Mouse (Mus musculus) forebrain, embryonic 10.5 days (tissue): Measurements from ENCODE around the gene Mrps12. TPM values are rescaled to one million over a fixed set of nuclear protein-coding genes. Genes with fewer than 3 reads are reported as not detected.

ENCODE experiments used
- DNase-seq: peaks from one replicate; pipeline ENCODE4 v3.0.0-alpha.2; 2017; ENCODE audit warnings: low spot score; ENCODE audit errors: extremely low spot score
- H3K27ac ChIP-seq: fragments of 300-500 bp; sonication (generic); 2 replicates; pipeline ENCODE4 v1.5.1; 2016; ENCODE audit warnings: mild to moderate bottlenecking
- H3K27me3 ChIP-seq: fragments of 300-500 bp; sonication (generic); 2 replicates; pipeline ENCODE4 v1.6.1; 2016; ENCODE audit warnings: mild to moderate bottlenecking; ENCODE audit not compliant: poor library complexity, severe bottlenecking
- H3K36me3 ChIP-seq: fragments of 300-500 bp; sonication (generic); replicated peaks from 2 replicates; pipeline ENCODE4 v1.6.1; 2016; ENCODE audit warnings: mild to moderate bottlenecking, moderate library complexity
- H3K4me1 ChIP-seq: fragments of 300-500 bp; sonication (generic); 2 replicates; pipeline ENCODE4 v1.6.1; 2016
- H3K4me3 ChIP-seq: fragments of 300-500 bp; sonication (generic); 2 replicates; pipeline ENCODE4 v1.5.1; 2016; ENCODE audit warnings: mild to moderate bottlenecking, moderate library complexity
- H3K9me3 ChIP-seq: fragments of 300-500 bp; sonication (generic); 2 replicates; pipeline ENCODE4 v1.6.1; 2016; ENCODE audit warnings: mild to moderate bottlenecking, moderate library complexity
- WGBS: fragments of 180-500 bp; shearing (Covaris S2); methylation state at CpG from one replicate; pipeline ENCODE4 v1.1.7; 2016; 5-methylcytosine and 5-hydroxymethylcytosine counted together
- polyA plus RNA-seq: library from polyadenylated mRNA; unstranded; fragments of >200 nt; fragmentation: Nextera tagmentation; extraction: Ambion mirVana; gene quantifications from 2 replicates; pipeline ENCODE4 v1.2.1, GENCODE M21; 2016

The Mrps12 gene
- polyA plus RNA-seq, 1 experiment from 2014 or later, result 156 TPM

- DNase-seq, result no peak
- Histone ChIP-seq H3K4me3 (peak overlapping the region; percentile 80), H3K27me3 (no peaks in the 10 kb centered on the region), H3K9me3 (no peaks in the 10 kb centered on the region), H3K27ac (peak overlapping the region; percentile 96), H3K36me3 (peaks cover 64% of the 10 kb centered on the region), H3K4me1 (peaks cover 23% of the 10 kb centered on the region)
- 46% methylated on average over 9 of the region's 9 CpGs for WGBS
Measured at GRCm38 (mm10) chr7:28740949-28741348, 671 bp downstream of the Mrps12 start.

GRCm38 (mm10) chr7:28739829-28740228, 1.8 kb downstream of the Mrps12 start:
- DNase-seq, result no peak
- Histone ChIP-seq H3K27me3 (no peaks in the 10 kb centered on the region), H3K4me1 (peaks cover 23% of the 10 kb centered on the region), H3K27ac (no peak overlapping the region), H3K36me3 (peaks cover 64% of the 10 kb centered on the region), H3K4me3 (0 out of 2 replicates have a peak overlapping the region, but pooled peaks have one; percentile 12), H3K9me3 (no peaks in the 10 kb centered on the region)
- WGBS, result 94% methylated on average over 21 of the region's 21 CpGs

GRCm38 (mm10) chr7:28735701-28736100, 5.9 kb downstream of the Mrps12 start:
- Histone ChIP-seq H3K36me3 (peaks cover 63% of the 10 kb centered on the region), H3K27me3 (peaks cover 17% of the 10 kb centered on the region), H3K9me3 (peaks cover 12% of the 10 kb centered on the region), H3K4me3 (no peak overlapping the region), H3K27ac (no peak overlapping the region), H3K4me1 (peaks cover 24% of the 10 kb centered on the region)
- WGBS, result 85% methylated on average over 6 of the region's 6 CpGs
- no peak for DNase-seq

DNA sequence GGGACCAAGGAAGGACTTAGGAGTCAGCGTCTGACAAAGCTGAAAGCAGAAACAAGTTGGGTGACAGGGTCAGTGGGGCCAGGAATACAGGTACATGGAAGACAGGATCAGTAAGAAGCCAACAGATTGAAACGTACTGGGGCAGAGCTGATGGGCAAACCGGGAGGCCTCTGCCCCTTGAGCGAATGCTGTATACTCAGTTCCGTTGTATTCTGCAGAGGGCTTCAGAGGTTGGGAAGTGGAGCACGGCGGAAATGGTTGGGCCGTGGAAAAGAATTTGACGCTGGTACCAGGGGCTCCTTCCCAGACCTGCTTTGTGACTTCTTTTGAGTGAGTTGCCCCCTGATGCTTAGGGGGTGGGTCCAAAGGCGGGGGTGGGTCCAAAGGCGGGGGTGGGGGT, 8.4 kb downstream of the Mrps12 start:
- Histone ChIP-seq H3K36me3 (peaks cover 42% of the 10 kb centered on the region), H3K27me3 (peaks cover 17% of the 10 kb centered on the region), H3K4me1 (peaks cover 19% of the 10 kb centered on the region), H3K27ac (peak overlapping the region; percentile 75), H3K4me3 (peak overlapping the region; percentile 61), H3K9me3 (peaks cover 12% of the 10 kb centered on the region)
- 5% methylated on average over 11 of the region's 11 CpGs for WGBS
- DNase-seq, result no peak

- Histone ChIP-seq H3K27me3 (peaks cover 17% of the 10 kb centered on the region), H3K4me3 (peak overlapping the region; percentile 61), H3K36me3 (peaks cover 35% of the 10 kb centered on the region), H3K27ac (peak overlapping the region; percentile 75), H3K4me1 (peaks cover 19% of the 10 kb centered on the region), H3K9me3 (peaks cover 12% of the 10 kb centered on the region)
- 3% methylated on average over 58 of the region's 58 CpGs for WGBS
- DNase-seq, result peak; percentile 87
Measured at GRCm38 (mm10) chr7:28732341-28733142, 9.1 kb downstream of the Mrps12 start.

DNA sequence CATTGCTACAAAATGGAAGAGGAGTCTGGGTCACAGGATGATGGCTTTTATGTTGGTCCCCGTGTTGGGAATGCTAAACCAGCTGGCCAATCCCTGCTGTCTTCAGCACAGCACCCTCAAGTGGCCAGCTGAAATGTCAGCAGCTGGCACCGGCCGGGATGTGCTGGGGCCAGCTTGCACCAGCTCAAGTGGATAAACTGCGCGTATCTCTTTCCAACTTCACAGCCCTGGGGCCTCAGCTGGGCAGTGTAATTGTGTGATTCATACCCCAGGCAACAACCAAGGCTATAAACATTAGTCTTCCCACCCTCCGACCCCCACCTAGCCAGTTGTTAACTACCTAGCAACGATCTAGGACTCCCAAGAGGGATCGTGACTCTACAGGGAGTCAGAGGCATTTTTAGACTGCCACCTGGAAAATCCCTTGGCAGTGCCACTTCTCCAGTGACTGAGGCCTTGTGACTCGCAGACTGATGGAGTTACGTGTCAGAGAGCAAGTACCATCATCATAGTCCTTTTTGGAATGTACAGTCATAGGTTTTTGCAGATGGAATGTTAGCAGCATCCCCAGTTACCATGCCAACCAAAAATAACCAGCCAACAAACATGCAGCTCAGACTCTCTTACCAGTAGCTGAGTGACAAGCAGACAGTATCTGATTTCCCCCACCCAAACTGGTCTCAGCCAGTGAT, 13.8 kb downstream of the Mrps12 start:
- Histone ChIP-seq H3K4me1 (peaks cover 10% of the 10 kb centered on the region), H3K27ac (no peak overlapping the region), H3K27me3 (peaks cover 17% of the 10 kb centered on the region), H3K4me3 (no peak overlapping the region), H3K36me3 (peaks cover 18% of the 10 kb centered on the region), H3K9me3 (peaks cover 12% of the 10 kb centered on the region)
- 64% methylated on average over 10 of the region's 10 CpGs for WGBS
- DNase-seq, result no peak

DNA sequence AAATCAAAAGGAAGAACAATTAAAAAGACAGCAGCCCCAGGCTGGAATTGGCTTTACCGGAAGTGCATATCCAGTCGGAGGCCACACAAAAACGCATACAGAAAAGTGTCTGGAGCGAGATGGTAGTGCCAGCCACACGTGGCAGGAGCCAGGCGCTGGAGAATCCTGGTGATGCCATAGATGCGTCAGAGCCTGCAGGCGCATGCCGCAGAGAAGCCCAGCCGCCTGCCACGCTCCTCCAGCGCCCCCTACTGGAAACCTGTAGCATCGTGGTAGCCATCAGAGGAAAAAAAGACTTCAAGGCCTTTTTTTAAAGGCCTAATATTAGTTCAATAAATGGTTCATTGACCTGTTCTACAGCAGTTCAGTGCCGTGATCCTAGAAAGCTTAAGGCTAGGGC, 15.0 kb downstream of the Mrps12 start:
- Histone ChIP-seq H3K36me3 (peaks cover 15% of the 10 kb centered on the region), H3K27me3 (peaks cover 6% of the 10 kb centered on the region), H3K4me1 (0 out of 2 replicates have a peak, but pooled peaks cover 3% of the 10 kb centered on the region), H3K9me3 (peaks cover 9% of the 10 kb centered on the region), H3K27ac (no peak overlapping the region), H3K4me3 (peak overlapping the region; percentile 11; the same call in 1 of the 2 replicates)
- 11% methylated on average over 14 of the region's 14 CpGs for WGBS
- peak; percentile 78 for DNase-seq

DNA sequence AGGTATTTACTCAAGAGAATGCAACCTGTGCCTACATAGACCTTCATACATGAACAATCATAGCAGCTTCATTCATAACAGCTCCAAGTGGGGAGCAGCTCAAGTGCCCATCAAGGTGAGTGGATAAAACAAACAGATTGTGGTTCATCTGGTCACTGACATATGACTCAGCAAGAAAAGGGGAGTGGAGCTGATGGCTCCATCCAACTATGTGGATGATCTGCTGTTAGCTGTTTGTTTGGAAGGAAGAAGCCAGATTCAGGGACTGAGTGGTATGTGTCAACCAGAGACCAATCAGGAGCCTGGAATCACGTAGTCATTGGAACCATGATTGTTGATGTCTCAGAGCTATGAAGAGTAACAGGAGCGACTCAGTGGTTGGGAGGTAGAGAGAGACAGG, 17.0 kb downstream of the Mrps12 start:
- Histone ChIP-seq H3K36me3 (peaks cover 9% of the 10 kb centered on the region), H3K27ac (no peak overlapping the region), H3K4me1 (0 out of 2 replicates have a peak, but pooled peaks cover 3% of the 10 kb centered on the region), H3K9me3 (no peaks in the 10 kb centered on the region), H3K27me3 (no peaks in the 10 kb centered on the region), H3K4me3 (no peak overlapping the region)
- 93% methylated on average over 2 of the region's 2 CpGs for WGBS
- DNase-seq, result no peak

DNA sequence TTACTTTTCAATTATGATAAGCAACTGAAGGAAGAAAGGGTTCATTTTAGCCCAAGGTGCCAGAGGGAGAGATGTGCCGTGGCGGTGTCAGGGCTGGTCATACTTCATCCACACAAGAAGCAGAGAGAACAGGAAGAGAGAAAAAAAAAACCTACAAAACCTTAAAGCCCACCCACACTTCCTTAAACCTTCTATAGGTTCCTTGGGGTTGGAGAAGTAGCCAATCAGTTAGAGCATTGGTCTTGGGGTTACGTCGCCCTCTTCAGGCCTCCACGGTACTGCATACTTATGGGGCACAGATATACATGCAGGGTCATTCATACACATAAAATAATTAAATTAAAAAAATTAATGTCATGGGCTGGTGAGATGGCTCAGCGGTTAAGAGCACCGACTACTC, 19.5 kb downstream of the Mrps12 start:
- no peak for DNase-seq
- Histone ChIP-seq H3K27me3 (no peaks in the 10 kb centered on the region), H3K4me3 (no peak overlapping the region), H3K27ac (no peak overlapping the region), H3K4me1 (peaks cover 9% of the 10 kb centered on the region), H3K36me3 (peaks cover 9% of the 10 kb centered on the region), H3K9me3 (no peaks in the 10 kb centered on the region)
- WGBS, result 94% methylated on average over 7 of the region's 7 CpGs

- WGBS, result 82% methylated on average over 3 of the region's 3 CpGs
- Histone ChIP-seq H3K27ac (no peak overlapping the region), H3K9me3 (no peaks in the 10 kb centered on the region), H3K27me3 (peaks cover 3% of the 10 kb centered on the region), H3K36me3 (peaks cover 9% of the 10 kb centered on the region), H3K4me1 (peaks cover 18% of the 10 kb centered on the region), H3K4me3 (no peak overlapping the region)
- DNase-seq, result no peak
Measured at GRCm38 (mm10) chr7:28720753-28721537, 20.7 kb downstream of the Mrps12 start.

GRCm38 (mm10) chr7:28719650-28720049, 22.0 kb downstream of the Mrps12 start:
- no peak for DNase-seq
- 80% methylated on average over 2 of the region's 2 CpGs for WGBS

DNA sequence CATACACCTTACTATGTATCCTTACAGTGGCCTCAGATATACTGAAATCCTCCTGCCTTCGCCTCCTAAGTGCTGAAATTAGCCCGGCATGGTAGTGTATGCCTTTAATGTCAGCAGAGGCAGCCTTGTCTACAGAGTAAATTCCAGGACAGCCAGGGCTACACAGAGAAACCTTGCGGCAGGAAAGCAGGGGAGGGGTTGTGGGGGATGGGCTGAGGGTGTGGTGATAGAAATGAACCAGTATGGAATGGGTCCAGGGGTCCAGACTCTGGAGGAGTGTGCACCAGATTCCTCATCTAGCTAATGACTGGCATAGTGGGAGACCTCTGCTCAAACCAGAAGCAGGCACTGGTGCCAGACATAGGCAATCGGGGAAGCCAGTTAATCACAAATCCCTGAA, 22.5 kb downstream of the Mrps12 start:
- Histone ChIP-seq H3K36me3 (peaks cover under 1% of the 10 kb centered on the region), H3K4me3 (no peak overlapping the region), H3K4me1 (peaks cover 20% of the 10 kb centered on the region), H3K27me3 (peaks cover 14% of the 10 kb centered on the region), H3K27ac (no peak overlapping the region), H3K9me3 (no peaks in the 10 kb centered on the region)
- 67% methylated on average over 4 of the region's 4 CpGs for WGBS
- DNase-seq, result no peak

More at GRCm38 (mm10) chr7:28719650-28720049, 22.0 kb downstream of the Mrps12 start:
- Histone ChIP-seq H3K4me3 (no peak overlapping the region), H3K9me3 (no peaks in the 10 kb centered on the region), H3K27me3 (peaks cover 14% of the 10 kb centered on the region), H3K27ac (no peak overlapping the region), H3K4me1 (peaks cover 20% of the 10 kb centered on the region), H3K36me3 (peaks cover 5% of the 10 kb centered on the region)
